In genomic region chr8:129234027-129234733, GRCm38 (mm10) we compare ENCODE assay signal across 8 mouse cellular contexts. TPM values are rescaled to one million over a fixed set of nuclear protein-coding genes. Genes with fewer than 3 reads are reported as not detected.
DNase-seq lines count a peak whose midpoint lies in the region; ATAC-seq and TF ChIP-seq lines count a peak whose summit lies in the region.

Gene 2610044O15Rik8 (minus strand): TSS chr8:129234406.

- in situ Hi-C loops in Patski (cut with MboI; ENCODE audit: low pct_unique_long_range_greater_than_20kb) = no loop called here

- peak within 1 kb of the TSS; percentile 62 for H3K4me3 ChIP-seq in hindbrain, embryonic 13.5 days

- peak within 1 kb of the TSS; percentile 79 for H3K9ac ChIP-seq in hindbrain, embryonic 13.5 days

- H3K27ac ChIP-seq in hindbrain, embryonic 13.5 days = peak within 1 kb of the TSS; percentile 92

- no peaks in the 10 kb centered on the region for H3K27me3 ChIP-seq in Patski
- no peaks in the 10 kb centered on the region for H3K27me3 ChIP-seq in hindbrain, embryonic 13.5 days

- POLR2A ChIA-PET in Patski (lab: Charles Lee) = no interaction called here

- TF ChIP-seq CTCF in Patski (IDR thresholded peaks at IDR 0.05) = no peak

- under 1% methylated on average over 18 of the region's 18 CpGs for WGBS in hindbrain, embryonic 13.5 days

- ATAC-seq in Patski = peak; percentile 99
- ATAC-seq in hindbrain, embryonic 13.5 days (ENCODE audit: low FRiP score) = peak; percentile 100

- peak within 1 kb of the TSS; percentile 71 for H3K4me2 ChIP-seq in hindbrain, embryonic 13.5 days

- peak; percentile 53 for DNase-seq in Patski (ENCODE audit: low read depth, low spot score)
- peak; percentile 82 to 86 for DNase-seq in cerebellum, postnatal 14 days
- DNase-seq in frontal cortex, postnatal 14 days (ENCODE audit: low spot score in 2 of 2) = peak; percentile 82 to 89
- DNase-seq in layer of hippocampus, postnatal 25 days (ENCODE audit: extremely low spot score in 1 of 2, low spot score in 1 of 2) = peak; percentile 72 to 84
- peak; percentile 91 for DNase-seq in lung, postnatal 25 days (ENCODE audit: low spot score)
- peak; percentile 87 for DNase-seq in retina, embryonic 14.5 days (ENCODE audit: low spot score)
- peak; percentile 81 for DNase-seq in thymus, postnatal 4 days

- peaks cover 15% of the 10 kb centered on the region for H3K4me1 ChIP-seq in hindbrain, embryonic 13.5 days (replicated peaks)

- no peaks in the 10 kb centered on the region; the same call in 1 of the 2 replicates for H3K36me3 ChIP-seq in hindbrain, embryonic 13.5 days

- no peaks in the 10 kb centered on the region for H3K9me3 ChIP-seq in hindbrain, embryonic 13.5 days

- CTCF ChIA-PET in Patski (lab: Charles Lee) = no interaction called here

RNA-seq across cellular contexts. Expression of gene 2610044O15Rik8, which starts in this region (rescaled TPM):
- 21.3 TPM for polyA plus RNA-seq in Patski (2021)
- 23.2 and 26.5 TPM in 2 replicates for polyA plus RNA-seq in hindbrain, embryonic 13.5 days (2015; fragmentation: Nextera tagmentation; extraction: Ambion mirVana)
- total RNA-seq in layer of hippocampus, postnatal 25 days (2021) = 10 to 100 TPM; 21.2 to 22.1 TPM

Comparison
In these comparisons a context has a peak if more than half of its experiments do, and no peak if none do; other contexts are left out.
1. Peak in every context shown above with its lines: DNase-seq, ATAC-seq, H3K4me3 ChIP-seq and H3K27ac ChIP-seq.